Mouse (Mus musculus) erythroblast, embryonic 14.5 days (primary cell): ENCODE data around the gene Diexf.

Source experiments
- GATA1 ChIP-seq: IDR thresholded peaks from 2 replicates; pipeline ENCODE4 v1.6.1; 2012; ENCODE audit warnings: low read length, inconsistent platforms, mixed read lengths
- TAL1 ChIP-seq: IDR thresholded peaks from 3 replicates; pipeline ENCODE4 v1.6.1; 2012; ENCODE audit warnings: low read length, inconsistent platforms, mixed read lengths

DNA sequence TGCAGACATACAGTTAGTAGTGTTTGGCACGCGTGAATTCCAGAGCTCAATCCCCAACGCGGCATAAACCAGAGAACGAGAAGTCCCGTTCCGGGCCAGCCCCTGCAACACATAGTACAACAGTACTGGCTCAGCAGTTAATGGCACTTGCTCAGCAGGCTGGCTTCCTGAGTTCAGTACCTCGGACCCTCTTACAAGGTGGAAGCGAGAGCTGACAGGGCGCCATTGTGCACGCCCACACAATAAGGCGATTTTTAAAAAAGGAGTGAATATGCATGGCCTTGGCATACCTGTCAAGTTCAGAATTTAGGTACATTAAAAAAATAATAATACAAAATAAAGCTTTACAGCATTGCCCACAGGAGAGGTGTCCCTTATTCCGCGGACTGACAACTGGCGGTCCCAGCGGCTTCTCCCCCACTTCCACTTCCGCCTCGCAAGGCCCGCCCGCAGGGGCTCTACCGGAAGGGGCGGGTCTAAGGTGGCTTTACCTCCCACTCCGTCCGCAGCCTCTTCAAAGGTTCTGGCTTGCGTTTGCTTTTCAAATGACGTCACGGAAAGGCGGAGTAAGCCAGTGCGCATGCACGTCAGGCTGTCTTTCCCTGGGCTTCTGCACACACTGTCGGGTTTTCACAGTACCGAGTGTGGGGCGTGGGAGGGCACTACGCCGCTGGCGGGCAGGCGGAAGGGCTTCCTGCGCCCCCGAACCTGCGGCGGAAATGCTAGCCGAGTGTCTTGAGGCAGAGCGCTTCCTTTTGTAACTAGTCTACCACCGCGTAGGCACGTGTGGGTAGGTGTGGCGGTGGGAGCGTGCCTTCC, 43.1 kb upstream of the Diexf start:
- TF ChIP-seq TAL1 = no peak
- no peak for TF ChIP-seq GATA1
